Mouse (Mus musculus): Measurements from ENCODE around the gene Atxn2l. TPM values are rescaled to one million over a fixed set of nuclear protein-coding genes. Genes with fewer than 3 reads are reported as not detected.

Atxn2l gene
- 100 to 1,000 TPM; 113 to 134 TPM for total RNA-seq (2021)

GRCm38 (mm10) chr7:126503273-126503878, at the start of gene Atxn2l:
Atxn2l (minus strand) TSS chr7:126503437.
- DNase-seq = peak; percentile 99

- no peak for DNase-seq
Measured at GRCm38 (mm10) chr7:126545631-126546030, 42.4 kb upstream of the Atxn2l start.

- no peak for DNase-seq
Measured at GRCm38 (mm10) chr7:126541661-126542060, 38.4 kb upstream of the Atxn2l start.

- no peak for DNase-seq
Measured at GRCm38 (mm10) chr7:126537820-126538585, 34.8 kb upstream of the Atxn2l start.

- DNase-seq = no peak
Measured at GRCm38 (mm10) chr7:126536466-126536865, 33.2 kb upstream of the Atxn2l start.

- DNase-seq = no peak
Measured at GRCm38 (mm10) chr7:126535766-126536165, 32.5 kb upstream of the Atxn2l start.

- no peak for DNase-seq
Measured at GRCm38 (mm10) chr7:126533434-126533833, 30.2 kb upstream of the Atxn2l start.

GRCm38 (mm10) chr7:126528166-126528577, 24.9 kb upstream of the Atxn2l start:
- DNase-seq = no peak

GRCm38 (mm10) chr7:126523316-126523715, 20.1 kb upstream of the Atxn2l start:
- no peak for DNase-seq

GRCm38 (mm10) chr7:126519513-126519912, 16.3 kb upstream of the Atxn2l start:
- DNase-seq = peak in 1 of 2 experiments; percentile 22

GRCm38 (mm10) chr7:126518261-126518941, 15.2 kb upstream of the Atxn2l start:
- DNase-seq = no peak

- no peak for DNase-seq
Measured at GRCm38 (mm10) chr7:126511287-126511686, 8.1 kb upstream of the Atxn2l start.

GRCm38 (mm10) chr7:126507126-126507778, 4.0 kb upstream of the Atxn2l start:
- DNase-seq = no peak

GRCm38 (mm10) chr7:126504913-126505312, 1.7 kb upstream of the Atxn2l start:
- DNase-seq = no peak

- DNase-seq = no peak
Measured at GRCm38 (mm10) chr7:126502751-126503150, 486 bp downstream of the Atxn2l start.

- peak; percentile 93 to 94 for DNase-seq
Measured at GRCm38 (mm10) chr7:126502023-126502741, 1.1 kb downstream of the Atxn2l start.

- no peak for DNase-seq
Measured at GRCm38 (mm10) chr7:126501684-126502022, 1.6 kb downstream of the Atxn2l start.

GRCm38 (mm10) chr7:126499416-126499815, 3.8 kb downstream of the Atxn2l start:
- DNase-seq = no peak

- no peak for DNase-seq
Measured at GRCm38 (mm10) chr7:126497966-126498365, 5.3 kb downstream of the Atxn2l start.

- DNase-seq = no peak
Measured at GRCm38 (mm10) chr7:126496475-126496874, 6.8 kb downstream of the Atxn2l start.

GRCm38 (mm10) chr7:126494120-126494519, 9.1 kb downstream of the Atxn2l start:
- no peak for DNase-seq

- DNase-seq = no peak
Measured at GRCm38 (mm10) chr7:126491973-126492372, 11.3 kb downstream of the Atxn2l start.

Data from layer of hippocampus, postnatal 36 days (tissue).